Mouse (Mus musculus): ENCODE results near the gene Klhl41. TPM values are rescaled to one million over a fixed set of nuclear protein-coding genes. Genes with fewer than 3 reads are reported as not detected.

Klhl41 gene
- polyA plus RNA-seq, 1 experiment: 0.06 TPM

Other genes starting within 250 kb of the Klhl41 start
- gene Lrp2, start 84.1 kb upstream of the Klhl41 start, polyA plus RNA-seq (2012; rRNA removed): 0.04 and 0.07 TPM in 2 replicates
- gene Bbs5, start 22.9 kb upstream of the Klhl41 start, polyA plus RNA-seq (2012; rRNA removed): 0.81 and 1.3 TPM in 2 replicates
- gene Fastkd1, start 43.4 kb downstream of the Klhl41 start, polyA plus RNA-seq (2012; rRNA removed): 4.2 and 4.7 TPM in 2 replicates
- 2.4 and 2.9 TPM in 2 replicates for gene Ppig, start 52.4 kb downstream of the Klhl41 start, polyA plus RNA-seq (2012; rRNA removed)
- not detected in 2 replicates for gene Ccdc173, start 119.5 kb downstream of the Klhl41 start, polyA plus RNA-seq (2012; rRNA removed)
- 24.4 and 46.2 TPM in 2 replicates for gene Phospho2, start 119.5 kb downstream of the Klhl41 start, polyA plus RNA-seq (2012; rRNA removed)
- 6.7 and 7.9 TPM in 2 replicates for gene Klhl23, start 151.8 kb downstream of the Klhl41 start, polyA plus RNA-seq (2012; rRNA removed)
- 3.0 and 3.8 TPM in 2 replicates for gene Ssb, start 191.4 kb downstream of the Klhl41 start, polyA plus RNA-seq (2012; rRNA removed)
- 4.0 and 4.5 TPM in 2 replicates for gene Mettl5, start 215.5 kb downstream of the Klhl41 start, polyA plus RNA-seq (2012; rRNA removed)
- 8.1 and 15.4 TPM in 2 replicates for gene Ubr3, start 227.1 kb downstream of the Klhl41 start, polyA plus RNA-seq (2012; rRNA removed)

Data from large intestine, adult 2 months (tissue).